Mouse (Mus musculus) MEL (cell line): ENCODE data around the gene Glra1.
A peak's percentile ranks its signal among the peaks of the same experiment; 100 is the strongest.

Experiments
- CTCF ChIP-seq, 3 experiments: IDR thresholded peaks in 2 of 3; conservative IDR thresholded peaks in 1 of 3; 2 replicates each; pipeline ENCODE4 v1.5.1; 2011 to 2012; ENCODE audit warnings: low read length in 3 of 3, low read depth in 2 of 3, mild to moderate bottlenecking in 2 of 3, improper control_type of control experiment in 1 of 3, inconsistent platforms in 1 of 3, mixed read lengths in 1 of 3, moderate library complexity in 1 of 3; ENCODE audit not compliant: control insufficient read depth in 1 of 3, insufficient read depth in 1 of 3, poor library complexity in 1 of 3, severe bottlenecking in 1 of 3
- ELF1 ChIP-seq: IDR thresholded peaks from 2 replicates; pipeline ENCODE4 v1.6.1; 2014; ENCODE audit warnings: low read depth, mild to moderate bottlenecking, inconsistent platforms, low read length, improper control_type of control experiment, moderate library complexity
- ETS1 ChIP-seq: IDR thresholded peaks from 2 replicates; pipeline ENCODE4 v1.6.1; 2012; ENCODE audit warnings: low read depth, mild to moderate bottlenecking, inconsistent platforms, low read length, improper control_type of control experiment, moderate library complexity
- JUND ChIP-seq: IDR thresholded peaks from 2 replicates; pipeline ENCODE4 v1.6.1; 2011; ENCODE audit warnings: low read depth, mild to moderate bottlenecking, improper control_type of control experiment, low read length
- MAX ChIP-seq: IDR thresholded peaks from 2 replicates; pipeline ENCODE4 v1.6.1; 2011; ENCODE audit warnings: low read length, improper control_type of control experiment
- MAZ ChIP-seq: IDR thresholded peaks from 2 replicates; pipeline ENCODE4 v1.6.1; 2012; ENCODE audit warnings: low read depth, mild to moderate bottlenecking, inconsistent platforms, low read length, improper control_type of control experiment
- POLR2A ChIP-seq, 2 experiments: IDR thresholded peaks; 2 replicates each; pipeline ENCODE4 v1.6.1; 2011 to 2012; ENCODE audit warnings: low read length in 2 of 2, mild to moderate bottlenecking in 2 of 2, control low read depth in 1 of 2, improper control_type of control experiment in 1 of 2, low read depth in 1 of 2, moderate library complexity in 1 of 2; ENCODE audit not compliant: control insufficient read depth in 1 of 2, insufficient read depth in 1 of 2, poor library complexity in 1 of 2
- TCF12 ChIP-seq: IDR thresholded peaks from 2 replicates; pipeline ENCODE4 v1.6.1; 2014; ENCODE audit warnings: low read depth, mild to moderate bottlenecking, inconsistent platforms, low read length, improper control_type of control experiment, moderate library complexity
- USF1 ChIP-seq: IDR thresholded peaks from 2 replicates; pipeline ENCODE4 v1.6.1; 2014; ENCODE audit warnings: low read depth, mild to moderate bottlenecking, inconsistent platforms, low read length, improper control_type of control experiment, moderate library complexity

- no peak for TF ChIP-seq ELF1
- TF ChIP-seq ETS1: no peak
- TF ChIP-seq CTCF (IDR thresholded peaks at IDR 0.05 in 2 of 3, conservative IDR thresholded peaks at IDR 0.05 in 1 of 3; ENCODE audit: control insufficient read depth in 1 of 3, insufficient read depth in 1 of 3, low read depth in 2 of 3, low read length in 3 of 3, poor library complexity in 1 of 3, severe bottlenecking in 1 of 3): peak; percentile 73 to 80 (median 77)
- TF ChIP-seq MAZ: no peak
- no peak for TF ChIP-seq POLR2A (IDR thresholded peaks at IDR 0.05; ENCODE audit: control insufficient read depth in 1 of 2, insufficient read depth in 1 of 2, low read depth in 1 of 2, low read length in 2 of 2, poor library complexity in 1 of 2)
- TF ChIP-seq USF1: no peak
- no peak for TF ChIP-seq JUND
- no peak for TF ChIP-seq TCF12
- TF ChIP-seq MAX: no peak
Measured at GRCm38 (mm10) chr11:55571144-55571543, 36.9 kb downstream of the Glra1 start.
